Mouse (Mus musculus) heart, postnatal 4 days (tissue): ENCODE data around the gene Gipr. TPM values are rescaled to one million over a fixed set of nuclear protein-coding genes. Genes with fewer than 3 reads are reported as not detected.

Source experiments
- DNase-seq: peaks from one replicate; pipeline ENCODE4 v3.0.0; 2021
- total RNA-seq, 2 experiments: library from RNA; stranded (reverse); gene quantifications; 2 replicates each; pipeline ENCODE4 v1.2.3; 2021

Gene Gipr
- total RNA-seq, 2 experiments from 2014 or later, result 1.3 TPM

- DNase-seq, result no peak
Measured at GRCm38 (mm10) chr7:19148180-19148874, 17.6 kb downstream of the Gipr start.

- DNase-seq, result no peak
Measured at GRCm38 (mm10) chr7:19147497-19148045, 18.4 kb downstream of the Gipr start.

- no peak for DNase-seq
Measured at GRCm38 (mm10) chr7:19146793-19147192, 19.1 kb downstream of the Gipr start.

- peak; percentile 75 for DNase-seq
Measured at GRCm38 (mm10) chr7:19137380-19137779, 28.5 kb downstream of the Gipr start.

GRCm38 (mm10) chr7:19136673-19137334 is 29.1 kb downstream of the Gipr start:
- DNase-seq, result no peak

- DNase-seq, result no peak
Measured at GRCm38 (mm10) chr7:19136168-19136567, 29.8 kb downstream of the Gipr start.

GRCm38 (mm10) chr7:19131324-19131848 is 34.5 kb downstream of the Gipr start:
- peak; percentile 98 for DNase-seq

GRCm38 (mm10) chr7:19130657-19131056 is 35.3 kb downstream of the Gipr start:
- DNase-seq, result no peak

- no peak for DNase-seq
Measured at GRCm38 (mm10) chr7:19129396-19129795, 36.5 kb downstream of the Gipr start.

GRCm38 (mm10) chr7:19127744-19128143 is 38.2 kb downstream of the Gipr start:
- DNase-seq, result no peak

GRCm38 (mm10) chr7:19124713-19125112 is 41.2 kb downstream of the Gipr start:
- DNase-seq, result no peak

GRCm38 (mm10) chr7:19121686-19122085 is 44.2 kb downstream of the Gipr start:
- DNase-seq, result no peak

- DNase-seq, result peak; percentile 92
Measured at GRCm38 (mm10) chr7:19119631-19120429, 46.1 kb downstream of the Gipr start, which contains the start of gene Fbxo46. Gene Fbxo46 (plus strand): TSS chr7:19119859.

GRCm38 (mm10) chr7:19119083-19119482 is 46.8 kb downstream of the Gipr start:
- DNase-seq, result no peak

GRCm38 (mm10) chr7:19118028-19118771 is 47.7 kb downstream of the Gipr start, which contains the start of gene Gm4969:
Gene Gm4969 (minus strand): TSS chr7:19118368.
- peak; percentile 65 for DNase-seq

- no peak for DNase-seq
Measured at GRCm38 (mm10) chr7:19109565-19109964, 56.4 kb downstream of the Gipr start.

GRCm38 (mm10) chr7:19107436-19107835 is 58.5 kb downstream of the Gipr start:
- DNase-seq, result no peak
